ENCODE assay signal across 16 mouse cellular contexts in genomic region chr9:58764354-58764753, GRCm38 (mm10). TPM values are rescaled to one million over a fixed set of nuclear protein-coding genes. Genes with fewer than 3 reads are reported as not detected.
"Had no signal": no experiment of that assay in that cellular context is flagged by ENCODE, and none has a peak within 500 bp of the region (broad histone marks: within the 10 kb centered on the region; RNA-seq: fewer than 3 reads in every experiment).

No protein-coding gene starts in this region.

- DNase-seq: retina, postnatal 1 day; right cerebral cortex, adult 18-20 months; right cerebral cortex, postnatal 14 days; right cerebral cortex, postnatal 25 days; right cerebral cortex, postnatal 4 days; spleen, adult 18-20 months; thymus, adult 18-20 months; thymus, adult 2 months; thymus, postnatal 14 days; thymus, postnatal 4 days had no signal

- H3K9me3 ChIP-seq: neural tube, embryonic 12.5 days; neural tube, embryonic 13.5 days; neural tube, embryonic 15.5 days; stomach, embryonic 15.5 days had no signal

- H3K27ac ChIP-seq: neural tube, embryonic 12.5 days; neural tube, embryonic 13.5 days; neural tube, embryonic 15.5 days; stomach, embryonic 15.5 days; stomach, postnatal 0 days had no signal

- H3K4me2 ChIP-seq: neural tube, embryonic 12.5 days; neural tube, embryonic 13.5 days; neural tube, embryonic 15.5 days; stomach, embryonic 15.5 days had no signal

- H3K36me3 ChIP-seq: neural tube, embryonic 12.5 days; neural tube, embryonic 13.5 days; neural tube, embryonic 15.5 days; stomach, embryonic 15.5 days had no signal

- H3K4me3 ChIP-seq: neural tube, embryonic 12.5 days; neural tube, embryonic 13.5 days; neural tube, embryonic 15.5 days; stomach, embryonic 15.5 days had no signal

- H3K27me3 ChIP-seq: neural tube, embryonic 12.5 days; neural tube, embryonic 13.5 days; neural tube, embryonic 15.5 days; stomach, embryonic 15.5 days had no signal

- H3K9ac ChIP-seq: neural tube, embryonic 12.5 days; neural tube, embryonic 13.5 days; neural tube, embryonic 15.5 days; stomach, embryonic 15.5 days had no signal

- H3K4me1 ChIP-seq: stomach, embryonic 15.5 days had no signal

RNA-seq across cellular contexts. Expression of gene Rec114, which starts 20.6 kb away (rescaled TPM):
- polyA plus RNA-seq: small intestine, adult 2 months; thymus, adult 2 months had no signal
